Mouse (Mus musculus) ES-E14 (cell line): ENCODE measurements around the gene Lmf1.

Experiments
- CHD2 ChIP-seq: IDR thresholded peaks from 2 replicates; pipeline ENCODE4 v1.6.1; 2014; ENCODE audit warnings: mild to moderate bottlenecking, low read depth, low read length, inconsistent platforms
- HCFC1 ChIP-seq: IDR thresholded peaks from 2 replicates; pipeline ENCODE4 v1.6.1; 2012; ENCODE audit warnings: low read length, inconsistent platforms, borderline replicate concordance; ENCODE audit not compliant: insufficient read depth
- MAFK ChIP-seq: IDR thresholded peaks from 2 replicates; pipeline ENCODE4 v1.6.1; 2014; ENCODE audit warnings: mild to moderate bottlenecking, low read depth, low read length, inconsistent platforms; ENCODE audit not compliant: insufficient read depth
- ZC3H11A ChIP-seq: IDR thresholded peaks from 2 replicates; pipeline ENCODE4 v1.6.1; 2012; ENCODE audit warnings: low read depth, mild to moderate bottlenecking, inconsistent platforms, low read length, borderline replicate concordance

DNA sequence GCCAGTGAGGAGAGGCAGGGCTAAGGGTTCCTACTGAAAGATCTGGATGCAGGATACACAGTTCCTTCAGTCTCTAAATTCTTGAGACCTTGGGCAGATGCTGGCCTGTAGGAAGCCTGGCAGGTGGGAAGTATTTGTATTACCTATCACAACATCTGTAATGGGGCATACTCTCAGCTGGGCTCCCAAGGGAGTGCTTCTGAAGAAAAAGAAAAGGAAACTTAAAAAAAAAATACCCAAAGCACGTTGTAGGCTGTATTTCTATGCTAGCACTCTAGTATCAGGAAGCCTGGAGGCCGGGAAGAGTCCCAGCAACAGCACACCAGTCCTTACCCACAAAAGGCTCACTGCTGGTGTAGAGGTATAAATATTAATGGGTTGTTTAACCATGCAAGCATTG, 1.2 kb upstream of the Lmf1 start:
- TF ChIP-seq CHD2 = no peak
- no peak for TF ChIP-seq MAFK
- no peak for TF ChIP-seq ZC3H11A
- no peak for TF ChIP-seq HCFC1
